Mouse (Mus musculus): Measurements from ENCODE around the gene Cep89. TPM values are rescaled to one million over a fixed set of nuclear protein-coding genes. Genes with fewer than 3 reads are reported as not detected.

Cep89 gene
- polyA plus RNA-seq (2016; fragmentation: Nextera tagmentation; extraction: Ambion mirVana), result 59.0 and 63.3 TPM in 2 replicates

DNA sequence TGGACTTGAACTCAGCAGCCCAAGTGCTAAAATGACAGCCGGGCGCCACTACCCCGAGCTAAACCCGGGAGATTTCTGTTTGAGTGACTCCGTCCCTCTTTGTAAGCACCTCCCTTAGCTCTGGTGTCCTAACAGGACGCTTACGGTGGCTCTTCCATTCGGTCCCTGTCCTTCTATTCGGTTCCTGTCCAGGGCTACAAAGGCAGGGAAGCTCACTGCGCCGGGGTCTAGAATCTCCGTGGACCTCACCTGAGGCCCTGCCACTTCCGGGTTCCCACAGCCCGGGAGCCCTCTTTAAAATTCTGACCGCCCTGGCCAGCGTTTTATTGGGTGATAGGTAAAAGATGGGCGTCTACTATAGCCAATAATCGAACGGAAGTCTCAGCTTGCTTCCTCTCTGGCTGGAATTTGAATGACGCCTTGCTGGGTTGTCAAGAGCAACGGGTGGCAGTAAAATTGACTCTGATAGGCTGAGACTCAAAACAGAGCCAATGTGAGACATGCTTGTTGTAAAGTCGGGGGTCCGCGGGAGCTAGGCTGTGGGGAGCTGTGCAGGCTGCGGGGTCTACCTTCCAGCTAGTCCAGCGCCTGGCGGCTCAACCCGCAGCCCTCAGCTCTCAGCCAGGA is at the start of gene Cep89, which contains the start of gene Faap24:
Gene Cep89, plus strand, starts transcription at position 494 of the 627 bp plus-strand sequence.
Gene Faap24, minus strand, starts transcription at position 295 of the 627 bp plus-strand sequence.
- H3K27me3 ChIP-seq (replicated peaks; ENCODE audit: low read depth, poor library complexity, severe bottlenecking), result no peaks in the 10 kb centered on the region
- peak within 1 kb of the TSS; percentile 67 for H3K4me3 ChIP-seq
- under 1% methylated on average over 28 of the region's 28 CpGs for WGBS
- H3K27ac ChIP-seq (replicated peaks), result peak within 1 kb of the TSS; percentile 84
- peaks cover 66% of the 10 kb centered on the region for H3K36me3 ChIP-seq (replicated peaks)
- DNase-seq (ENCODE audit: low spot score), result peak; percentile 97
- H3K4me1 ChIP-seq, result peaks cover 20% of the 10 kb centered on the region
- H3K9me3 ChIP-seq, result no peaks in the 10 kb centered on the region

DNA sequence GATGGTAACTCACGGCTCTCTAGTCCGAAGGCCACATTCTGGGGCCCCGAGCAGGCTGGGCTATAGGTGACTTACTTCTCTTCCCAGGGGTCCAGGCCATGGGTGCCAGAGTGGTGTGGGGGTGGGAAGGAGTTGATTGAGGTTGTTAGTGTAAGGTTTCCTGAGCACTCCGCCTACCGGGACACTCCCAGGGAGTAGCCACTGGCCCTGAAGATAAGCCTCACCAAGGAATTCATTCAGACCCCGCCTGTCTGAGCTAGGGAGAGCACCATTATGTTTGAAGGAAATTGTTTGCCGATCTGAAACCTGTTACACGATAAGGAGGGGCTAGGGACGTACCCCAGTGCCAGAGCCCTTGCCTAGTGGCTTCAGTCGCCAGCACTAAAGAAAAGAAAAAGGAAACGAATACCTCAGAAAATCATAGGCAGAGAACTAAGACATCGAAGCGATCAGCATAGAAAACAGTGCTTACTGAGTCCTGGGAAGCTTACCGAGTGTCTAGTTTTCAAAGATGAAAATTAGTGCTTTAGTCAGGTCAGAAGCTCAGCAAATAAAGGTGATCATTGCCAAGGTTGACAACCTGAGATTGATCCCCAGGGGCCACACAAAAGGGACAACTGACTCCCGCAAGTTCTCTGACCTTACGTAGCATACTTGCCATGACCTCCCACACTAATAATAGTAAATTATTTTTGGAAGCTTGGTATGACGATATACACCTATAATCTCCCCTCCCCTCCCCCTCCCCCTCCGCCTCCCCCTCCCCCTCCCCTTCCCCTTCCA is 48.7 kb upstream of the Cep89 start:
- WGBS, result 72% methylated on average over 18 of the region's 18 CpGs
- H3K27me3 ChIP-seq (replicated peaks; ENCODE audit: low read depth, poor library complexity, severe bottlenecking), result no peaks in the 10 kb centered on the region
- DNase-seq (ENCODE audit: low spot score), result no peak
- no peaks in the 10 kb centered on the region for H3K36me3 ChIP-seq (replicated peaks)
- H3K4me1 ChIP-seq, result no peaks in the 10 kb centered on the region
- H3K27ac ChIP-seq (replicated peaks), result no peak overlapping the region
- no peaks in the 10 kb centered on the region for H3K9me3 ChIP-seq
- H3K4me3 ChIP-seq, result no peak overlapping the region

DNA sequence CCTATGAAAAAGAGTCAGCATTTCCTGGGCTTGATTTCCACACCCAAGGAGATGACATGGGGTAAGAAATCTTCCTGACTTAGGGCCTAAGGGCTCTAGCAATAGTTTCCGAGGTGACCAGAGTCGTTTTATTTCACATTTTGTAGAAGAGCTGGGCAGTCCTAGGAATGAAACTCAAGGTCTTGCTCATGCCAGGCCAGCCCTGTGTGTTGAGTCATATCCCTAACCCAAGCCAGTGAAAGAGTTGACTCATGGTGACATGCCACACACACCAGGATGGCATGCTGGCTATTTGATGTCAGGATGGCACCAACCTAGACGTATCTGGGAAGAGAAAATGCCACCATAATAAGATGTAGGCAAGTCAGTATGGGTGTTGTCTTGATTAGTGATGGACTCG is 47.8 kb upstream of the Cep89 start:
- Histone ChIP-seq H3K4me1 (no peaks in the 10 kb centered on the region), H3K4me3 (no peak overlapping the region), H3K27ac (replicated peaks) (no peak overlapping the region), H3K27me3 (replicated peaks; ENCODE audit: low read depth, poor library complexity, severe bottlenecking) (no peaks in the 10 kb centered on the region), H3K9me3 (no peaks in the 10 kb centered on the region), H3K36me3 (replicated peaks) (no peaks in the 10 kb centered on the region)
- DNase-seq (ENCODE audit: low spot score), result no peak
- 91% methylated on average over 4 of the region's 4 CpGs for WGBS

DNA sequence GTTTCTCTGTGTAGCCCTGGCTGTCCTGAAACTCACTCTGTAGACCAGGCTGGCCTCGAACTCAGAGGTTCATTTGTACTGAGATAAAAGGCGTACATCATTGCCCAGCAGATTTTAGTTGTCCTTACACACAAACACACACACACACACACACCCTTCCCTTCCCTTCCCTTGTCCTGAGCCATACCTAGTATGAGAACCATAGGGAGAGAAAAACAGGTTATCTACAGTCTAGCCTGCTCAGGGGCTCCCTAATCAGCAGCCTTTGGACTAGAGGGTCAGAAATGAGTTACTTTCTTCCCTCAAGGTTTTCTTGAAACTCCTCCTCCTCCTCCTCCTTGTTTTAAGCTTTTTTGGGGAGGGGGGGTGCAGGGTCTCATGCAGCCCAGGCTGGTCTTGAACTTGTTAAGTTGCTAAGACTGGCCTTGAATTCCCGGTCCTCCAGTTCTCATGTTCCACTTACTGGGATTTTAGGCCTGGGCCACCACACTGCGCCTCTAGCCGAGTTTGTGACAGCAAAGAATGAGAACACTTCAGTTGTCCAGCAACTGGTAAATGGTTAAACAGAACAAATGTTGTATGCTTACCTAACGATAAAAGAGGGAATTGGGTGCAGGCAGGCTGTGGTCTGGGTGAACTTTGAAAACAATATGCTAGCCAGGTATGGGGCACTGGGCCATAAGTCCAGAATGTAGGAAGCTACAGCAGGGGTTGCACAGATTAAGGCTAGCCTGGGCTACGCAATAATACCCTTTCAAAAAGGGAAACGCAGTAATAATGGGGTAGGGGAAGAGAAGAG is 46.8 kb upstream of the Cep89 start:
- no peak overlapping the region for H3K27ac ChIP-seq (replicated peaks)
- no peaks in the 10 kb centered on the region for H3K9me3 ChIP-seq
- H3K27me3 ChIP-seq (replicated peaks; ENCODE audit: low read depth, poor library complexity, severe bottlenecking), result no peaks in the 10 kb centered on the region
- no peaks in the 10 kb centered on the region for H3K36me3 ChIP-seq (replicated peaks)
- WGBS, result 88% methylated on average over 8 of the region's 8 CpGs
- H3K4me1 ChIP-seq, result no peaks in the 10 kb centered on the region
- no peak overlapping the region for H3K4me3 ChIP-seq
- DNase-seq (ENCODE audit: low spot score), result no peak

DNA sequence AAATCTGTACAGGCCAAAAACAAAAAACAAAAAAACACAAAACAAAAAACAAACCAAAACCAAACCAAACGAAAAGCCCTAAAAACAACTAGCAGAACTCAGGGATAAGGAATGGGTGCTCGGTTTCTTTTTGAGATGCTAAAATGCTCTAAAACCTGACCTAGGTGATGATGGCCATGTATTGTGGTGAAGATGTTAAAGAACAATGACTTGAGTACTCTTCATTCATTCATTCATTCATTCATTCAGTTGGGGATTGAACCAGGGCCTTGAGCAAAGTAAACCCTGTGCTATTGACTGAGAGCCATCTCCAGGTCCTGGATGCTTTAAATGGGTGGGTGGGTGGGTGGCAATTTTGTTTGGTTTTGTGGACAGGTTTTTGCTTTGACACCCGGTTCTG is 45.7 kb upstream of the Cep89 start:
- Histone ChIP-seq H3K27ac (replicated peaks) (no peak overlapping the region), H3K36me3 (replicated peaks) (no peaks in the 10 kb centered on the region), H3K4me3 (no peak overlapping the region), H3K9me3 (no peaks in the 10 kb centered on the region), H3K4me1 (peaks cover 5% of the 10 kb centered on the region), H3K27me3 (replicated peaks; ENCODE audit: low read depth, poor library complexity, severe bottlenecking) (no peaks in the 10 kb centered on the region)
- DNase-seq (ENCODE audit: low spot score), result no peak
- WGBS, result 89% methylated on average over 3 of the region's 3 CpGs

DNA sequence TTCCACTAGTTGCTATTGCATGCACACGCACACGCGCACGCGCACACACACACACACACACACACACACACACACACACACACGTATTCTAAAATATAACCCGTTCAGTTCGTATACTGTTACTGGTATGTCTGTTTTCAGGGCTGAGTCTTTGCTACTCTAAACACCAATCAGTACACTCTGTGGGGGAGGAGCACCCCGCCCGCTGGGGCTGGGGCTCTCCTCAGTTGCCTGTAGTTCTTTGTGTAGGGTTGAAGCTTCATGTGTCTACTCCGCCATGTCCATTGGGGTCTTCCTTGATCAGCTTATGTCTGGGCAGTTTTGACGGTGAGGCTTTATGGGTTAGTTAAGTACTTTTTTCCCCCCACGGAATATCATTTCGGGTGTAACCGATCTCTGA is 43.5 kb upstream of the Cep89 start:
- WGBS, result 96% methylated on average over 15 of the region's 15 CpGs
- H3K27me3 ChIP-seq (replicated peaks; ENCODE audit: low read depth, poor library complexity, severe bottlenecking), result no peaks in the 10 kb centered on the region
- H3K4me3 ChIP-seq, result no peak overlapping the region
- no peaks in the 10 kb centered on the region for H3K36me3 ChIP-seq (replicated peaks)
- no peak for DNase-seq (ENCODE audit: low spot score)
- H3K27ac ChIP-seq (replicated peaks), result no peak overlapping the region
- peaks cover 5% of the 10 kb centered on the region for H3K4me1 ChIP-seq
- no peaks in the 10 kb centered on the region for H3K9me3 ChIP-seq

DNA sequence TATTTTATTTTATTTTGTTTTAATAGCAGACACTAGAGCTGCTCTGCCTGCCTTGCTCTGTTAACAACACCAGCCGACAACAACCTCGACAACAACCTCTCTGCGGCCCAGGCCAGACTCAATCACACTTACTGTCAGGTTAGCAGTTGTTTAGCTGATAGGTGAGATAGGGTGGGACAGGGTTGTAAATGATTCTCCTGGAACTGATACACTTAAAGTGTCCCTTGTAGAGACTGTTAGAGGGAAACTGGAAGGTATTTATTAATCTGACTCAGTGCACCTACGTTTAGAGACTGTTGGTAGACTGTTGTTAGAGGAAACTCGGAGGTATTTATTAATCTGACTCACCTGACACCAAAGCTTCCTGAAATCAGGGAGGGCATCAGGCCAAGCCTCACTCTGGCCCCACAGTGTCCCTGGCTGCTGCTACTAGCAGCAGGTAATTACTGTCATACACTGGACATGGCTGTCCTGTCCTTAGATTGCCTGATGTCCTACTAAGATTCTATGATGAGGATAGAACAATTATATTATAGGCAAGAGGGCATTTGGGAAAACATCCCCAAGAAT is 41.4 kb upstream of the Cep89 start:
- 84% methylated on average over 5 of the region's 5 CpGs for WGBS
- H3K9me3 ChIP-seq, result no peaks in the 10 kb centered on the region
- H3K27ac ChIP-seq (replicated peaks), result no peak overlapping the region; the same call in 1 of the 2 replicates
- H3K4me1 ChIP-seq, result peaks cover 5% of the 10 kb centered on the region
- no peak overlapping the region for H3K4me3 ChIP-seq
- no peaks in the 10 kb centered on the region for H3K36me3 ChIP-seq (replicated peaks)
- H3K27me3 ChIP-seq (replicated peaks; ENCODE audit: low read depth, poor library complexity, severe bottlenecking), result no peaks in the 10 kb centered on the region
- no peak for DNase-seq (ENCODE audit: low spot score)

DNA sequence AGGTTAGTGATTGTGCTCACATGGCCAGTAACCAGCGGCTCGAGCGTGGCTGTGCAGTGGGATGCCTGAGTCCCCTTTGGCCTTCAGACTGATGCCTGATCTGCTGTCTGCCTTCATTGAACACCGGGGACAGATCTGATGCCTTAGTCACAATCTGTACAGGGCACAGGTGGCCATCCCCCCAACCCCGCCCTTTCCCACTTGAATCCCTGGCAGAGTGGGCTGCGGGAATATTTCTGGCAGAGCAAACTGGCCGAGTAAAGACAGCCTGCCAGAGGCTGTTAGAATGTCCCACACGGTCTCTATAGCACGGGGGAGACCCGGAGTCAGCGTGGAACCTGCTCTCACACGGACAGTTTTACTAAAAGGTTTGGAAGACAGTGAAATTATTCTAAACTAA is 39.2 kb upstream of the Cep89 start:
- WGBS, result 90% methylated on average over 12 of the region's 12 CpGs
- Histone ChIP-seq H3K4me1 (peaks cover 15% of the 10 kb centered on the region), H3K27ac (replicated peaks) (no peak overlapping the region), H3K36me3 (replicated peaks) (no peaks in the 10 kb centered on the region), H3K9me3 (no peaks in the 10 kb centered on the region), H3K4me3 (no peak overlapping the region), H3K27me3 (replicated peaks; ENCODE audit: low read depth, poor library complexity, severe bottlenecking) (no peaks in the 10 kb centered on the region)
- DNase-seq (ENCODE audit: low spot score), result no peak

DNA sequence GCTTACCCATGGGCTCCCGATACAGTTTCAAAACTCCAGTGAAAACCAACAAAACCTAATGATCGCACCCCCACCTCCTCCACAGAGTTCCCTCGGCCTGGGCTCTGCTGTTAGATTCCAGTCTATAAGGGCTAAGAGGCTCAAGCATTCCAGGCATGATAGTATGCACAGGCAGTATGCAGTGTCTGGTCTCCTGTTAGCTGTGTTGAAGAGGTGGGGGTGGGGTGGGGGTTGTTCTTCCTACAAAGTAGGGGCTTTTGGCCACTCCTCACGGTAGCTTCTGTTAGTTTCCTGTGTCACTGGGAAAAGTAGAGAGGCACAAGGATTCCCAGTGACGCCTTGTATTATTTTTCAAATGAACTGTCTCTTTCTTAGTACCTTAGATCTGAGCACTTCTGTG is 34.6 kb upstream of the Cep89 start:
- H3K27ac ChIP-seq (replicated peaks), result peak overlapping the region; percentile 15; the same call in 1 of the 2 replicates
- WGBS, result 63% methylated on average over 5 of the region's 5 CpGs
- peaks cover 4% of the 10 kb centered on the region; the same call in 1 of the 2 replicates for H3K36me3 ChIP-seq (replicated peaks)
- no peak for DNase-seq (ENCODE audit: low spot score)
- no peak overlapping the region for H3K4me3 ChIP-seq
- peaks cover 27% of the 10 kb centered on the region for H3K4me1 ChIP-seq
- H3K27me3 ChIP-seq (replicated peaks; ENCODE audit: low read depth, poor library complexity, severe bottlenecking), result no peaks in the 10 kb centered on the region
- H3K9me3 ChIP-seq, result no peaks in the 10 kb centered on the region; the same call in 1 of the 2 replicates

DNA sequence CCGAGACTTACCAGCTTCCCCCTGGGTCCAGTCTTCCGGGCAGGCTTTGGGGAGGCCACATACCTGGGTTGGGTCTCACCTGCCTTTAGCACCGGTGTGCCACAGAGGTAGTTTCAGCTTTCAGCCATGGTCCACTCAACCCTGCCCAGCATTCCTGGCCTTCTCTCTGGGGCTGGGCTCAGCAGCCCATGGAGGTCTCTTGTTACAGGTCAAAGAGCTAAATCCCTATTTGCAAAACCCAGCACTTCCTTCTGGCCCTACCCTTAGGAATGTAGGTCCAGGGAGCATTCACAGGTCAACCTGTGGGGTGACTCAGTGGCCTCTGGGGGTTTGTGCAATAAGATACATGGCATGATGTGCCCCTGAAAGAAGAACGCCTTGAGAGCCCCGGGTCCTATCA is 34.0 kb upstream of the Cep89 start:
- H3K36me3 ChIP-seq (replicated peaks), result peaks cover 4% of the 10 kb centered on the region; the same call in 1 of the 2 replicates
- no peak overlapping the region for H3K4me3 ChIP-seq
- no peaks in the 10 kb centered on the region; the same call in 1 of the 2 replicates for H3K9me3 ChIP-seq
- H3K27me3 ChIP-seq (replicated peaks; ENCODE audit: low read depth, poor library complexity, severe bottlenecking), result no peaks in the 10 kb centered on the region
- peak; percentile 41 for DNase-seq (ENCODE audit: low spot score)
- H3K27ac ChIP-seq (replicated peaks), result peak overlapping the region; percentile 44
- 59% methylated on average over 5 of the region's 5 CpGs for WGBS
- peaks cover 27% of the 10 kb centered on the region for H3K4me1 ChIP-seq

DNA sequence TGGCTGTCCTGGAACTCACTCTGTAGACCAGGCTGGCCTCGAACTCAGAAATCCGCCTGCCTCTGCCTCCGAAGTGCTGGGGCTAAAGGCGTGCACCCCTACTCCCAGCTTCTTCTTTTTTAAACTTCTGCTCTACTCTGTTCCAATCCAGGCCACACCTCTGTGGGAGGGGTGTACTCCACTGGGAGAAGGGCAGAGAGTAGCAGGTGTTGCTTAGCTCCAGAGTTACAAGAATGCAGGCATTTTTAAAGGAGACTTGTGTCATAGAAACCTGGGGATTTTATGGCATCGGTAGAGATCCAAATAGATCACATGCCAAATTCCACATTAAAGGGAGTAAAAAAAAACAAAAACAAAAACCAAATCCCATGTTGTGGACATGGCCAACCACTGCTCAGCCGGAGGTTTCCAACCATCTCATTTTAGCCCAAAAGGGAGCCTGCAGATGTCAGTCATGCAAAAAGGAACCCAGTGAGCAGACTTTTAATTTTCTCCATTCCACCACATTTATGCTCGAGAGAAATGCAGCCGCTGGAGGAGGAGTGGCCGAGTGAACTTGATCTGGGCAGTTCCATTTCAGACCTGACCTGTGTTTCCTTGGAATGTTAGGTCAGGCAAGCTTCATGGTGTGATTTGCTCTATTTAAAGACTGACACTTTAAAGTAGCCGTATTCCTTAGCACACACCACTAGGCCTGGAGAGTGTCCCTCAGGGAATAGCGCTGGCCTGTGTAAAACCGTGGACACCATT is 31.5 kb upstream of the Cep89 start:
- peaks cover 4% of the 10 kb centered on the region; the same call in 1 of the 2 replicates for H3K9me3 ChIP-seq
- DNase-seq (ENCODE audit: low spot score), result peak; percentile 29
- 63% methylated on average over 12 of the region's 12 CpGs for WGBS
- H3K36me3 ChIP-seq (replicated peaks), result peaks cover 7% of the 10 kb centered on the region; the same call in 1 of the 2 replicates
- peaks cover 27% of the 10 kb centered on the region for H3K4me1 ChIP-seq
- no peak overlapping the region for H3K27ac ChIP-seq (replicated peaks)
- H3K27me3 ChIP-seq (replicated peaks; ENCODE audit: low read depth, poor library complexity, severe bottlenecking), result no peaks in the 10 kb centered on the region
- H3K4me3 ChIP-seq, result no peak overlapping the region
